ENCODE assay signal across 30 mouse cellular contexts in the genomic region with DNA sequence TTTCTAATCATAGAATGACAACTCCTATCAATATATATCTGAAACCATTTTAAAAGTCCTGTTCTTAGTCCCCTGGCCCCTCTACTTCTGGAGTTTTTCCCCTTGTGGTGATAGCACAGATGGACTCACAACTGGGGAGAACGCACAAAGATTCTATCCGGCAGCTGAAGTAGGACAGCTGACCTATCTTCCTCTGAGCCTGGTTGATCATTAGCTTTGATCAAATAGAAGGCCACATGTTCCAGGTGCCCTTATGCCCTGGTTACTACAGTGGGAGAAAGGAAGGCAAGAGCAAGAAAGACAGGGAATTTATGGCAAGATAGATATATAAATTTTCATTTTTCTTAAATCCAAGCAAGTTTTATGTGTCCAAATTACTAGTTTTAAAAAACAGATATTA.
DNase-seq lines count a peak whose midpoint lies in the region; ATAC-seq and TF ChIP-seq lines count a peak whose summit lies in the region.
"Had no signal": no experiment of that assay in that cellular context is flagged by ENCODE, and none has a peak within 500 bp of the region (broad histone marks: within the 10 kb centered on the region; RNA-seq: fewer than 3 reads in every experiment).

No protein-coding gene starts in this region.

- TF ChIP-seq POLR2A in kidney, adult 2 months (IDR thresholded peaks at IDR 0.05; ENCODE audit: low read depth, low read length) = no peak
- no peak for TF ChIP-seq POLR2A in liver, adult 2 months (IDR thresholded peaks at IDR 0.05; ENCODE audit: extremely low read depth, insufficient read depth, low read length)

- no peak overlapping the region for H3K4me3 ChIP-seq in kidney, adult 2 months (ENCODE audit: insufficient read depth, low read depth, low read length)
- H3K4me3 ChIP-seq in liver, adult 2 months (ENCODE audit: insufficient read depth, low read depth, low read length) = no peak overlapping the region
- no peak overlapping the region for H3K4me3 ChIP-seq in liver, embryonic 14.5 days (ENCODE audit: insufficient read depth in 1 of 2, low read depth in 2 of 2, low read length in 2 of 2)
- H3K4me3 ChIP-seq: forebrain, embryonic 15.5 days; heart, embryonic 10.5 days; heart, embryonic 15.5 days; hindbrain, embryonic 12.5 days; lung, embryonic 15.5 days; midbrain, embryonic 10.5 days; midbrain, embryonic 15.5 days; neural tube, embryonic 15.5 days; stomach, embryonic 15.5 days had no signal

- no peaks in the 10 kb centered on the region for H3K4me1 ChIP-seq in kidney, adult 2 months (ENCODE audit: control insufficient read depth, insufficient read depth, low read length)
- H3K4me1 ChIP-seq in liver, adult 2 months (ENCODE audit: control insufficient read depth, insufficient read depth, low read length) = no peaks in the 10 kb centered on the region; the same call in none of the 2 replicates
- peaks cover 0 to 5% of the 10 kb centered on the region in 2 experiments; a peak in 2 of 4 replicates for H3K4me1 ChIP-seq in liver, embryonic 14.5 days (replicated peaks; ENCODE audit: control insufficient read depth in 2 of 2, insufficient read depth in 2 of 2, low read length in 1 of 2)
- H3K4me1 ChIP-seq: forebrain, embryonic 15.5 days; heart, embryonic 10.5 days; heart, embryonic 15.5 days; hindbrain, embryonic 12.5 days; lung, embryonic 15.5 days; midbrain, embryonic 10.5 days; midbrain, embryonic 15.5 days; neural tube, embryonic 15.5 days; stomach, embryonic 15.5 days had no signal

- H3K27me3 ChIP-seq in kidney, adult 2 months (replicated peaks; ENCODE audit: control insufficient read depth, insufficient read depth, low read length) = no peaks in the 10 kb centered on the region
- no peaks in the 10 kb centered on the region for H3K27me3 ChIP-seq in liver, adult 2 months (ENCODE audit: control insufficient read depth, insufficient read depth, low read length)
- no peaks in the 10 kb centered on the region for H3K27me3 ChIP-seq in liver, embryonic 14.5 days (ENCODE audit: control insufficient read depth, insufficient read depth, low read length)
- H3K27me3 ChIP-seq: forebrain, embryonic 15.5 days; heart, embryonic 15.5 days; hindbrain, embryonic 12.5 days; lung, embryonic 15.5 days; midbrain, embryonic 15.5 days; neural tube, embryonic 15.5 days; stomach, embryonic 15.5 days had no signal

- DNase-seq in kidney, adult 2 months = peak; percentile 60
- DNase-seq in kidney, adult 18-20 months = no peak
- peak; percentile 94 for DNase-seq in liver, adult 2 months (ENCODE audit: extremely low read depth, low read depth, low spot score)
- no peak for DNase-seq in liver
- peak in 2 of 3 experiments; percentile 9 to 19 for DNase-seq in liver, embryonic 14.5 days (ENCODE audit: low read depth in 3 of 3, low spot score in 3 of 3)
- DNase-seq in thymus, postnatal 0 days (ENCODE audit: low spot score) = no peak
- no peak for DNase-seq in urinary bladder, adult 18-20 months (ENCODE audit: low spot score in 2 of 2)
- DNase-seq in Muller cell, postnatal 12 days (ENCODE audit: inconsistent ontology term) = no peak
- DNase-seq: adrenal gland, postnatal 10 days; cerebellum, adult 8-10 months; cerebellum, postnatal 36 days; gastrocnemius, postnatal 25 days; heart, adult 11 months; layer of hippocampus, postnatal 36 days; left cerebral cortex, postnatal 4 days; retina, postnatal 1 day; right cerebral cortex, postnatal 14 days; thymus, postnatal 36 days had no signal

- TF ChIP-seq EP300 in liver, embryonic 14.5 days (IDR thresholded peaks at IDR 0.05; ENCODE audit: low read depth) = no peak

- WGBS in kidney, adult 2 months = 59% methylated on average over 2 of the region's 2 CpGs
- 17% methylated on average over 2 of the region's 2 CpGs for WGBS in liver, adult 2 months
- WGBS in liver, embryonic 14.5 days (ENCODE audit: insufficient replicate concordance) = 67% methylated on average over 2 of the region's 2 CpGs

- H3K9ac ChIP-seq in liver, adult 2 months (ENCODE audit: low read depth, low read length) = no peak overlapping the region
- no peak overlapping the region for H3K9ac ChIP-seq in liver, embryonic 14.5 days (replicated peaks)
- H3K9ac ChIP-seq: forebrain, embryonic 15.5 days; heart, embryonic 15.5 days; hindbrain, embryonic 12.5 days; lung, embryonic 15.5 days; midbrain, embryonic 15.5 days; neural tube, embryonic 15.5 days; stomach, embryonic 15.5 days had no signal

- no peak; the same call in 1 of the 2 replicates for TF ChIP-seq CTCF in kidney, adult 2 months (conservative IDR thresholded peaks at IDR 0.05; ENCODE audit: insufficient read depth, insufficient read length, low read depth, low read length)
- TF ChIP-seq CTCF in liver, adult 2 months (IDR thresholded peaks at IDR 0.05; ENCODE audit: low read depth, low read length) = no peak
- TF ChIP-seq CTCF in liver, embryonic 14.5 days (IDR thresholded peaks at IDR 0.05; ENCODE audit: low read depth) = no peak

- H3K9me3 ChIP-seq in liver, embryonic 14.5 days (ENCODE audit: control insufficient read depth, low read length) = no peaks in the 10 kb centered on the region
- H3K9me3 ChIP-seq: forebrain, embryonic 15.5 days; G1E; heart, embryonic 10.5 days; heart, embryonic 15.5 days; hindbrain, embryonic 12.5 days; lung, embryonic 15.5 days; midbrain, embryonic 10.5 days; midbrain, embryonic 15.5 days; neural tube, embryonic 15.5 days; stomach, embryonic 15.5 days had no signal

- H3K27ac ChIP-seq in kidney, adult 2 months (ENCODE audit: insufficient read depth, low read depth, low read length) = no peak overlapping the region
- H3K27ac ChIP-seq in liver, adult 2 months (replicated peaks; ENCODE audit: insufficient read depth, low read depth, low read length) = no peak overlapping the region
- no peak overlapping the region for H3K27ac ChIP-seq in liver, embryonic 14.5 days
- H3K27ac ChIP-seq: forebrain, embryonic 15.5 days; heart, embryonic 10.5 days; heart, embryonic 15.5 days; hindbrain, embryonic 12.5 days; hindbrain, postnatal 0 days; lung, embryonic 15.5 days; midbrain, embryonic 10.5 days; midbrain, embryonic 15.5 days; neural tube, embryonic 15.5 days; stomach, embryonic 15.5 days had no signal

- no peaks in the 10 kb centered on the region for H3K79me2 ChIP-seq in liver, adult 2 months (ENCODE audit: control insufficient read depth, insufficient read depth, low read length)

- no peak overlapping the region for H3K4me2 ChIP-seq in liver, embryonic 14.5 days (ENCODE audit: low read depth)
- H3K4me2 ChIP-seq: forebrain, embryonic 15.5 days; heart, embryonic 15.5 days; hindbrain, embryonic 12.5 days; lung, embryonic 15.5 days; midbrain, embryonic 15.5 days; neural tube, embryonic 15.5 days; stomach, embryonic 15.5 days had no signal

- H3K36me3 ChIP-seq in kidney, adult 2 months (ENCODE audit: control insufficient read depth, insufficient read depth, low read length) = no peaks in the 10 kb centered on the region
- H3K36me3 ChIP-seq in liver, adult 2 months (ENCODE audit: control insufficient read depth, insufficient read depth, low read length) = no peaks in the 10 kb centered on the region
- H3K36me3 ChIP-seq in liver, embryonic 14.5 days (replicated peaks; ENCODE audit: control insufficient read depth, insufficient read depth, low read depth) = no peaks in the 10 kb centered on the region
- H3K36me3 ChIP-seq: forebrain, embryonic 15.5 days; G1E; heart, embryonic 10.5 days; heart, embryonic 15.5 days; hindbrain, embryonic 12.5 days; lung, embryonic 15.5 days; midbrain, embryonic 10.5 days; midbrain, embryonic 15.5 days; neural tube, embryonic 15.5 days; stomach, embryonic 15.5 days had no signal

- peak; percentile 58 for ATAC-seq in liver, embryonic 14.5 days (ENCODE audit: insufficient read depth)
- ATAC-seq: forebrain, embryonic 15.5 days; hindbrain, postnatal 0 days; midbrain, embryonic 15.5 days; Patski had no signal

Comparison
In these comparisons a context has a peak if more than half of its experiments do, and no peak if none do; other contexts are left out.
1. DNase-seq: peak in kidney, adult 2 months (single experiment), liver, adult 2 months (single experiment) and liver, embryonic 14.5 days (2 of 3); none in kidney, adult 18-20 months (single experiment), liver (single experiment), thymus, postnatal 0 days (single experiment), urinary bladder, adult 18-20 months (0 of 2) and Muller cell, postnatal 12 days (single experiment).